Mouse (Mus musculus) liver, adult 2 months (tissue): ENCODE results near the gene Prkcg.

Experiments
- CTCF ChIP-seq: fragments of 200-500 bp; IDR thresholded peaks from 2 replicates; pipeline ENCODE4 v1.5.1; 2011; ENCODE audit warnings: low read depth, low read length, control low read depth
- POLR2A ChIP-seq: fragments of 200-500 bp; IDR thresholded peaks from 2 replicates; pipeline ENCODE4 v1.6.1; 2011; ENCODE audit warnings: low read length, control low read depth; ENCODE audit not compliant: insufficient read depth; ENCODE audit errors: extremely low read depth

DNA sequence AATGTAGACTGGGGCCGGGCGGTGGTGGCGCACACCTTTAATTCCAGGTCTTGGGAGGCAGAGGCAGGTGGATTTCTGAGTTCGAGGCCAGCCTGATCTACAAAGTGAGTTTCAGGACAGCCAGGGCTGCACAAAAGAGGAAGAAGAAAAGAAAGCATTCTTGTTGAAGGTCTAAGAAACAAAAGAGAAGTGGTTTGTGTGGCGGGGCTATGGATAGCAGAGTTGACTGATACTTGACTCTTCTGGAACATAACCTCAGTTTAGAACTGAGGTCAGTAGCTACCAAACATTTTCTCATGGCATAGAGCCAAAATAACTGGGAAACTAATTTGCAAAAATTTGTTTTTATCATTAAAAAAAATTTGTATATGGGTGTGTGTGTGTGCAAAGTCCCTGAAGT, 2.9 kb upstream of the Prkcg start:
- TF ChIP-seq POLR2A (no peak), CTCF (no peak)
